Mouse (Mus musculus): ENCODE results near the gene Sipa1l1. TPM values are rescaled to one million over a fixed set of nuclear protein-coding genes. Genes with fewer than 3 reads are reported as not detected.
A peak's percentile ranks its signal among the peaks of the same experiment; 100 is the strongest.

Sipa1l1 gene
- polyA plus RNA-seq, 1 experiment = 38.0 TPM

- TF ChIP-seq POLR2A (IDR thresholded peaks at IDR 0.05; ENCODE audit: low read depth, low read length) (no peak), CTCF (IDR thresholded peaks at IDR 0.05; ENCODE audit: borderline replicate concordance, insufficient read depth, low read length) (no peak)
- Histone ChIP-seq H3K4me3 (ENCODE audit: insufficient read depth, low read length) (no peak overlapping the region), H3K27ac (ENCODE audit: insufficient read depth, low read length) (no peak overlapping the region), H3K4me1 (ENCODE audit: control insufficient read depth, insufficient read depth, low read length) (no peaks in the 10 kb centered on the region)
Measured at GRCm38 (mm10) chr12:82448129-82448815, 279.2 kb downstream of the Sipa1l1 start.

- Histone ChIP-seq H3K4me1 (ENCODE audit: control insufficient read depth, insufficient read depth, low read length) (no peaks in the 10 kb centered on the region), H3K4me3 (ENCODE audit: insufficient read depth, low read length) (no peak overlapping the region), H3K27ac (ENCODE audit: insufficient read depth, low read length) (no peak overlapping the region)
- TF ChIP-seq POLR2A (IDR thresholded peaks at IDR 0.05; ENCODE audit: low read depth, low read length) = no peak
Measured at GRCm38 (mm10) chr12:82452428-82452827, 283.3 kb downstream of the Sipa1l1 start.

GRCm38 (mm10) chr12:82454415-82454814, 285.3 kb downstream of the Sipa1l1 start:
- Histone ChIP-seq H3K4me3 (ENCODE audit: insufficient read depth, low read length) (no peak overlapping the region), H3K27ac (ENCODE audit: insufficient read depth, low read length) (no peak overlapping the region), H3K4me1 (ENCODE audit: control insufficient read depth, insufficient read depth, low read length) (no peaks in the 10 kb centered on the region)
- TF ChIP-seq POLR2A (IDR thresholded peaks at IDR 0.05; ENCODE audit: low read depth, low read length) = no peak
- TF ChIP-seq CTCF (IDR thresholded peaks at IDR 0.05; ENCODE audit: borderline replicate concordance, insufficient read depth, low read length) = no peak

DNA sequence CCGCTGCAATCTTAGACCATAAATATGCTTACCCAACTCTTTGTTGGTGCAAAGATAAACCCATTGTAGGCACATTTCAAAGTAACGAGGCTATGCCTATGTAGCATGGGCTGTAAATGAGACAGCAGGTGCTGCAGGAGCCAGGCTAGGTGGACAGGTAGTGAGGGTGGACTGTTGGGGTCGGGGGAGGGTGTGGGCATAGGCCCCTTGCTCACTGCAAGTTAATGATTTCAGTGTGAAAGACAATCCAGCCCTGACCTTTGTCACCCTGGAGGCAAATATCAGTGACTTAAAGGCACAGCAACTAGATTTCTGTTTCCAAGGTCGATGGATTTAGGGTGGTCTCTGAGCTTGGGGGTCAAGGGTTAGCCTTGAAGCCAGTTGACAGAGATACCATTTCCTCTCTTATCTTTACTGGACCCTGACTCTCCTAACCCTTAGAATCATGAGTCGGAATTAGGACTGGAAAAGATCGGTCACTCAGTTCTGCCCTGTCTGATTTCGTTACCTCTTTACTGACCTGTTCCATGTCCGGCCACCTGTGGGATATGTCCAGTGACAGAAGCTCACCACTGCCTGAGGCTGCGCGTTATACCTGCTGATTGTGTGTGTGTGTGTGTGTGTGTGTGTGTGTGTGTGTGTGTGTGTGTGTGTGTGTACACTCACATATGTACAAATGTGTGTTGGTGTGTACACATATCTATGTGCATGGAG, 286.7 kb downstream of the Sipa1l1 start:
- TF ChIP-seq POLR2A (IDR thresholded peaks at IDR 0.05; ENCODE audit: low read depth, low read length) = no peak
- no peak for TF ChIP-seq CTCF (IDR thresholded peaks at IDR 0.05; ENCODE audit: borderline replicate concordance, insufficient read depth, low read length)
- H3K27ac ChIP-seq (ENCODE audit: insufficient read depth, low read length) = no peak overlapping the region
- H3K4me3 ChIP-seq (ENCODE audit: insufficient read depth, low read length) = no peak overlapping the region
- no peaks in the 10 kb centered on the region for H3K4me1 ChIP-seq (ENCODE audit: control insufficient read depth, insufficient read depth, low read length)

- H3K27ac ChIP-seq (ENCODE audit: insufficient read depth, low read length) = no peak overlapping the region
- H3K4me1 ChIP-seq (ENCODE audit: control insufficient read depth, insufficient read depth, low read length) = no peaks in the 10 kb centered on the region
- H3K4me3 ChIP-seq (ENCODE audit: insufficient read depth, low read length) = no peak overlapping the region
- TF ChIP-seq POLR2A (IDR thresholded peaks at IDR 0.05; ENCODE audit: low read depth, low read length) = no peak
- no peak for TF ChIP-seq CTCF (IDR thresholded peaks at IDR 0.05; ENCODE audit: borderline replicate concordance, insufficient read depth, low read length)
Measured at GRCm38 (mm10) chr12:82456414-82456805, 287.3 kb downstream of the Sipa1l1 start.

DNA sequence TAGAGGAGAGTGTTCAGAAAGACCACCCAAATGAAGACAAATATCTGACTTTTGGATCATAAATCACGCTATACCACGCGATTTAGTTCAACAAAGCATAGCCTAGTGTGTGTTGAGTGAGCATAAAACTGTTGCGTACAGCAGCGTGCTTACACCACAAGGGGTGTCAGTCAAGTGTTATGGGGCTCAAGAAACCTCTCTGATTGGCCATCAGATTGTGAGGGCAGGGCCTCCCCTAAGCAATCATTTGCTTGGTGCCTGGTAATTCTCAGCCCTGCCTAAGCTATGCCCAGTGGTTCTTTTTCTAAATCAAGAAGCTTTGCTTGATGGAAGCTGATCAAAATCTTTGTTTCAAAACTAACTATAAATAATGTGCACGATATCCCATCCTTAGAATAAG, 288.5 kb downstream of the Sipa1l1 start:
- TF ChIP-seq CTCF (IDR thresholded peaks at IDR 0.05; ENCODE audit: borderline replicate concordance, insufficient read depth, low read length) (no peak), POLR2A (IDR thresholded peaks at IDR 0.05; ENCODE audit: low read depth, low read length) (no peak)
- Histone ChIP-seq H3K4me3 (ENCODE audit: insufficient read depth, low read length) (no peak overlapping the region), H3K27ac (ENCODE audit: insufficient read depth, low read length) (no peak overlapping the region), H3K4me1 (ENCODE audit: control insufficient read depth, insufficient read depth, low read length) (no peaks in the 10 kb centered on the region)

DNA sequence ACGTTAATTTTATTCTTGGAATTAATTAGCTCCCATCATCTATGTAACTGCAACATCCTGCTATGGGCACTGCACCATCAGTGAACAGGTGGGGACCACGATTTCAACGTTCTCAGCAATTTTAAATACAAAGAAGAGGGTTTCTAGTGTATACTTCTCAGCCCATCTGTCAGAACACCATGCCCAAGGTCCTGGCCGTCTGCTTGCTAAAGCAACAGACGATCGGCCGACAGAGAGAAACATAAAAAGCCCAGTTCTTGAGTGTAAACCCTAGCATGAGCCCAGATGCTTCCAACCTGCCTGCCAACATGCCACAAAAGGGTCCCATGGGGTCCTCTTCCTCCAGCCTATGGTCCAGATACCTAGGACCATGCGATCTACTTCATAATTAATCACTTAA, 288.9 kb downstream of the Sipa1l1 start:
- Histone ChIP-seq H3K27ac (ENCODE audit: insufficient read depth, low read length) (no peak overlapping the region), H3K4me1 (ENCODE audit: control insufficient read depth, insufficient read depth, low read length) (no peaks in the 10 kb centered on the region), H3K4me3 (ENCODE audit: insufficient read depth, low read length) (no peak overlapping the region)
- no peak for TF ChIP-seq CTCF (IDR thresholded peaks at IDR 0.05; ENCODE audit: borderline replicate concordance, insufficient read depth, low read length)
- no peak for TF ChIP-seq POLR2A (IDR thresholded peaks at IDR 0.05; ENCODE audit: low read depth, low read length)

GRCm38 (mm10) chr12:82467234-82467633, 298.1 kb downstream of the Sipa1l1 start:
- TF ChIP-seq CTCF (IDR thresholded peaks at IDR 0.05; ENCODE audit: borderline replicate concordance, insufficient read depth, low read length) (no peak), POLR2A (IDR thresholded peaks at IDR 0.05; ENCODE audit: low read depth, low read length) (no peak)
- Histone ChIP-seq H3K4me1 (ENCODE audit: control insufficient read depth, insufficient read depth, low read length) (no peaks in the 10 kb centered on the region), H3K4me3 (ENCODE audit: insufficient read depth, low read length) (no peak overlapping the region), H3K27ac (ENCODE audit: insufficient read depth, low read length) (no peak overlapping the region)

DNA sequence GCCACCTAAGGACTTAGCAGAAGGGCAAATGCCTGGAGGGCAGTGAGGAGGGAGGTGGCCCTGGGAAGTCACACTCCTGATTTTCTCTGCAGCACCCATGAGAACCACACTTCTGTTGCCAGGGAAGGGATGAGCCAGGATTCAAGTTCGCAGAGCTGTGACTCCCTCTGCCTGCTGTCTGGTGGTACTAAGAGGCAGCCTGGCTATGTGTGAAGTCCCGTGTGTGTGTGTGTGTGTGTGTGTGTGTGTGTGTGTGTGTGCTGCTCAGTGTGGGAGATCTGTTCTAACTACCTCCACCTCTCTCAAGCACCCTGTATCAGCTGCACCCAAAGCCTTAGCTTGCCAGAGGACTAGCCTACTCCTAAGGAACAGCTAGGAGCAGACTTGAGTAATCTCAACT, 298.5 kb downstream of the Sipa1l1 start:
- Histone ChIP-seq H3K4me1 (ENCODE audit: control insufficient read depth, insufficient read depth, low read length) (no peaks in the 10 kb centered on the region), H3K27ac (ENCODE audit: insufficient read depth, low read length) (no peak overlapping the region), H3K4me3 (ENCODE audit: insufficient read depth, low read length) (no peak overlapping the region)
- TF ChIP-seq POLR2A (IDR thresholded peaks at IDR 0.05; ENCODE audit: low read depth, low read length) = no peak
- peak; percentile 29; the same call in 1 of the 2 replicates for TF ChIP-seq CTCF (IDR thresholded peaks at IDR 0.05; ENCODE audit: borderline replicate concordance, insufficient read depth, low read length)

DNA sequence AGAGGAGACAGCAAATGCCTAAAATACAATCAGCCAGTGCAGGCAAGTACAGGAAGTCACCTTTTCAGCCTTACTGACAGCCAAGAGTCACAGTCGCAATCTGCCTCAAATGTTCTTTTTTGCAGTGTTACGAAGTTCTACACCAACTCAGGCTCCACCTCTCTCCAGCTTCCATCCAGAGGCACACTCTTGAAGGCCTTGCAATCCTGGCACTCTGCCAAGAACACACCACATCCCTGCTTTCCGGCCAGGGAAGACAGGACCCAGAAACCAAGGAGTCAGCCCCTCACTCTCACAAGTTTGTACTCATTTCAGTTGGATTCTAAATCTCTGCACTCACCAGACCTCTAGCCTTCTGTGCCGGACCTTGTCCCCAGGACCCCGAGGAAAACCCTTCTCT, 299.3 kb downstream of the Sipa1l1 start:
- Histone ChIP-seq H3K4me1 (ENCODE audit: control insufficient read depth, insufficient read depth, low read length) (no peaks in the 10 kb centered on the region), H3K4me3 (ENCODE audit: insufficient read depth, low read length) (no peak overlapping the region), H3K27ac (ENCODE audit: insufficient read depth, low read length) (no peak overlapping the region)
- no peak for TF ChIP-seq POLR2A (IDR thresholded peaks at IDR 0.05; ENCODE audit: low read depth, low read length)
- no peak for TF ChIP-seq CTCF (IDR thresholded peaks at IDR 0.05; ENCODE audit: borderline replicate concordance, insufficient read depth, low read length)

Data from embryonic fibroblast, embryonic 13.5 days (primary cell).